Comparison of ENCODE assay signal across 9 mouse cellular contexts in genomic region chr7:28214142-28214541, GRCm38 (mm10). TPM values are rescaled to one million over a fixed set of nuclear protein-coding genes. Genes with fewer than 3 reads are reported as not detected.
DNase-seq lines count a peak whose midpoint lies in the region; ATAC-seq and TF ChIP-seq lines count a peak whose summit lies in the region.
"Had no signal": no experiment of that assay in that cellular context is flagged by ENCODE, and none has a peak within 500 bp of the region (broad histone marks: within the 10 kb centered on the region; RNA-seq: fewer than 3 reads in every experiment).

No protein-coding gene starts in this region.

- TF ChIP-seq CTCF in G1E (IDR thresholded peaks at IDR 0.05; ENCODE audit: low read depth, low read length): peak; percentile 84
- peak; percentile 44; the same call in 1 of the 2 replicates for TF ChIP-seq CTCF in olfactory bulb, adult 2 months (IDR thresholded peaks at IDR 0.05; ENCODE audit: insufficient read depth, low read depth, low read length)

- no peak overlapping the region for H3K4me2 ChIP-seq in kidney, embryonic 16.5 days (replicated peaks; ENCODE audit: low read depth, low read length)

- H3K36me3 ChIP-seq in kidney, embryonic 16.5 days (ENCODE audit: insufficient read depth, low read length): no peaks in the 10 kb centered on the region
- H3K36me3 ChIP-seq in G1E (replicated peaks): no peaks in the 10 kb centered on the region

- no peak for ATAC-seq in kidney, embryonic 16.5 days (ENCODE audit: low FRiP score, low TSS enrichment)
- ATAC-seq in G1E (ENCODE audit: extremely low read depth, insufficient number of reproducible peaks, low FRiP score, poor library complexity, severe bottlenecking): no peak

- no peak overlapping the region for H3K27ac ChIP-seq in kidney, embryonic 16.5 days (ENCODE audit: low read length)
- H3K27ac ChIP-seq in olfactory bulb, adult 2 months (ENCODE audit: insufficient read depth, low read depth, low read length): no peak overlapping the region

- H3K27me3 ChIP-seq in kidney, embryonic 16.5 days (ENCODE audit: insufficient read depth, low read length): no peaks in the 10 kb centered on the region
- H3K27me3 ChIP-seq in G1E (ENCODE audit: insufficient read depth, low read length): peaks cover 21% of the 10 kb centered on the region

- H3K9ac ChIP-seq in kidney, embryonic 16.5 days (replicated peaks; ENCODE audit: low read length): no peak overlapping the region

- no peaks in the 10 kb centered on the region for H3K9me3 ChIP-seq in kidney, embryonic 16.5 days (ENCODE audit: low read length)
- H3K9me3 ChIP-seq in G1E (replicated peaks): no peaks in the 10 kb centered on the region

- no peak for TF ChIP-seq POLR2A in olfactory bulb, adult 2 months (IDR thresholded peaks at IDR 0.05; ENCODE audit: insufficient read depth, low read depth, low read length)

- no peaks in the 10 kb centered on the region for H3K4me1 ChIP-seq in kidney, embryonic 16.5 days (ENCODE audit: insufficient read depth, low read length)
- H3K4me1 ChIP-seq in G1E (ENCODE audit: insufficient read depth, low read depth, low read length): peaks cover 17% of the 10 kb centered on the region
- peaks cover 4% of the 10 kb centered on the region; the same call in 1 of the 2 replicates for H3K4me1 ChIP-seq in olfactory bulb, adult 2 months (ENCODE audit: control insufficient read depth, insufficient read depth, low read length)

- WGBS in kidney, embryonic 16.5 days: 23% methylated on average over 10 of the region's 10 CpGs
- WGBS in olfactory bulb, adult 2 months: 24% methylated on average over 10 of the region's 10 CpGs

- H3K4me3 ChIP-seq in kidney, embryonic 16.5 days (ENCODE audit: low read length): no peak overlapping the region
- H3K4me3 ChIP-seq in G1E (ENCODE audit: low read depth, low read length): no peak overlapping the region
- H3K4me3 ChIP-seq in olfactory bulb, adult 2 months (ENCODE audit: insufficient read depth, low read depth, low read length): no peak overlapping the region
- H3K4me3 ChIP-seq: myocyte had no signal

- DNase-seq in kidney, adult 18-20 months: peak; percentile 82
- peak; percentile 68 for DNase-seq in G1E (ENCODE audit: low spot score)
- DNase-seq in brain, adult 2 months (ENCODE audit: low read depth, low spot score): peak; percentile 31
- DNase-seq in gastrocnemius, adult 8-10 months (ENCODE audit: low spot score in 2 of 2): peak; percentile 37 to 38
- peak; percentile 51 to 74 for DNase-seq in layer of hippocampus, postnatal 25 days (ENCODE audit: extremely low spot score in 1 of 2, low spot score in 1 of 2)
- DNase-seq in urinary bladder, postnatal 14 days (ENCODE audit: low spot score): peak; percentile 71

RNA-seq across cellular contexts. Expression of gene Dyrk1b, which starts 34.9 kb away (rescaled TPM):
- 15.2 and 16.2 TPM in 2 replicates for polyA plus RNA-seq in kidney, embryonic 16.5 days (2015; fragmentation: Nextera tagmentation; extraction: Ambion mirVana)
- total RNA-seq in G1E (2014; fragmentation: Nextera tagmentation) (17.5 and 24.8 TPM in 2 replicates), G1E (2017) (7.0 and 7.3 TPM in 2 replicates)
- polyA plus RNA-seq in G1E (2012): 43.3 and 47.9 TPM in 2 replicates
- 10 to 100 TPM; 58.2 to 74.5 (median 66.1) TPM for total RNA-seq in gastrocnemius, adult 8-10 months (2022)
- total RNA-seq in layer of hippocampus, postnatal 25 days (2021): 10 to 100 TPM; 41.7 to 49.8 TPM
- polyA plus RNA-seq in olfactory bulb, adult 2 months (2012; ENCODE audit: insufficient read depth, insufficient read length, low replicate concordance, missing spikeins): not detected in 2 replicates

RNA-seq across cellular contexts. Expression of gene Fbl, which starts 44.6 kb away (rescaled TPM):
- 108 and 115 TPM in 2 replicates for polyA plus RNA-seq in kidney, embryonic 16.5 days (2015; fragmentation: Nextera tagmentation; extraction: Ambion mirVana)
- total RNA-seq in G1E (2014; fragmentation: Nextera tagmentation) (71.4 and 78.3 TPM in 2 replicates), G1E (2017) (122 and 148 TPM in 2 replicates)
- 585 and 591 TPM in 2 replicates for polyA plus RNA-seq in G1E (2012)
- 10 to 100 TPM; 16.8 to 25.3 (median 18.6) TPM for total RNA-seq in gastrocnemius, adult 8-10 months (2022)
- 10 to 100 TPM; 43.5 to 53.4 TPM for total RNA-seq in layer of hippocampus, postnatal 25 days (2021)
- not detected in 2 replicates for polyA plus RNA-seq in olfactory bulb, adult 2 months (2012; ENCODE audit: insufficient read depth, insufficient read length, low replicate concordance, missing spikeins)

RNA-seq across cellular contexts. Expression of gene Eid2, which starts 53.5 kb away (rescaled TPM):
- polyA plus RNA-seq in kidney, embryonic 16.5 days (2015; fragmentation: Nextera tagmentation; extraction: Ambion mirVana): 0.85 and 1.2 TPM in 2 replicates
- total RNA-seq in G1E (2014; fragmentation: Nextera tagmentation) (18.0 and 23.5 TPM in 2 replicates), G1E (2017) (23.5 and 25.1 TPM in 2 replicates)
- 51.7 and 73.7 TPM in 2 replicates for polyA plus RNA-seq in G1E (2012)
- 1 to 10 TPM; 5.6 to 5.9 (median 5.8) TPM for total RNA-seq in gastrocnemius, adult 8-10 months (2022)
- total RNA-seq in layer of hippocampus, postnatal 25 days (2021): 10 to 100 TPM; 53.5 to 62.9 TPM
- not detected in 2 replicates for polyA plus RNA-seq in olfactory bulb, adult 2 months (2012; ENCODE audit: insufficient read depth, insufficient read length, low replicate concordance, missing spikeins)

Comparison
In these comparisons a context has a peak if more than half of its experiments do, and no peak if none do; other contexts are left out.
1. DNase-seq: peak in every context shown above with its lines; median percentile 82 in kidney, adult 18-20 months; 71 in urinary bladder, postnatal 14 days; 68 in G1E; 62 in layer of hippocampus, postnatal 25 days; 38 in gastrocnemius, adult 8-10 months; 31 in brain, adult 2 months.